Mouse (Mus musculus): ENCODE results near the gene Zbtb20.

The Zbtb20 gene

DNA sequence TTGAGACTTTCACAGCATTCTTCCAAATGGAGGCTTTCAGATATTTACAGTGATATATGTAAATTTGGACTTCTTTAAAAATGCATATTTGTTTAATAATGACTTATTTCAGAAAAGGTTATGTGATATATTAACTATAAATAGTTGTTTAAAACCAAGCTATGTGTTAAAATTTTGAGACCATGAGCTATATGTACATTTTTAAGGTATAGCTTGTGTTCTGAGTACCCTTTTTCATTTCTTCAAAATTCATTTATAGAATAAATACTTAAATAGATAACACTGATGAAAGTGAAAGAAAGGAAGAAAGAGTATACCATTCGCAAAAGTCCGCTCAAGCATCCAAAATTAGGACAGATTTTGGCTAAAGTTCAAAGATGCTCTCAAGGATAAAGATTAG lies 607.1 kb downstream of the Zbtb20 start:
- no peak for DNase-seq (ENCODE audit: low spot score in 2 of 2)

DNA sequence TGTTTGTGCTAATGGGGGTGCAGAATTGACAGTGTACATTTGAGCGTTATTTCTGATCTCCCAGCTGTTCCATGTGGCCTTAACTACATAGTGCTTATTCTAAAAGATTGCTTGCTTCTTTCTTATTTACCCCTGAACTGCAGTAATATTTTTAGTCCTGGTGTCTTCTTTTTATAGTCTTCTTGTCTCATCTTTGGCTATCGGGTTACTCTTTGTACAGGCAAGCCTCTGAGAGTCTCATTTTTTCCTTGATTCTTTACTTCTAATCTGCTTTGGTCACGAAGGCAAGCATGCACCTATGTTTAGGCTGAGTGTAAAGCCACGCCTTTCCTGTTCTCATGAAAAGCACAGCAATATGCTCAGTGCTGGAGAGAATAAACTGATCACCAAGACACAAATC lies 608.7 kb downstream of the Zbtb20 start:
- no peak for DNase-seq (ENCODE audit: low spot score in 2 of 2)

DNA sequence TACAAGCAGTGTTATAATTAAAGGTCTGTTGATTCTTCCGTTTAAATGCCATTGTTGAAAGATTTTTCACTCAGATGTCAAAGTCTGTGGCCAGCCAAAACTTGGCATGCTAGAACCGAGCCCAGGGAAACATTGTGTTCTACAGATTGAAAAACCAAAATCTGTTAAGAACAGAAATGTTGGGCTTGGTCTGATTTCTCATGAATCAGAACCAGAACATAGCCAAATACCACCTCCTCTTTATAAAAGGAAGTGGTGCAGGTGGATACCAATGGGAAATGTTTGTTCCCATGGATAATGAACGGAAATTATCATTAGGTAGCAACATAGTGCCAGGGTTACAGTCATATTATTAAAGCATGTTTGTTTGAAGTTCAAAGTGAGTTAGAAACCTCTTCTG lies 613.7 kb downstream of the Zbtb20 start:
- DNase-seq (ENCODE audit: low spot score in 2 of 2), result no peak

DNA sequence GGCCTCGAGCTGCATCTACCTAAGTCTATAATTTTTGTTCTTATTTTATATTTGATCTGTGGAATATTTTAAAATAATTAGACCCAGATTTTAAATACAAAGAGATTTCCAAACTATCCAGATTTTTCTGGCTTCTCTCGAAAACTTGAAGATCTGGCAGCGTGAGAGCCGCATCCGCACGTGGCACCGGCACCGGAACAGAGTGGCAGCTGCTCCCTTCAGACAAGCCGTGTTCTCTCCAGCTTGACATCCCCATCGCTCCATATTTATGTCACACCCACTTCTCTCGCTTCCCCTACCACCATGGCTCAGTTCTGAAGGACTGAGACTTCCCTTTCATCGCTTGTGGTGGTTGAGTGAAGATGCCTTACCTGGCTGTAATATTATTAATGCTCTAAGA lies 614.3 kb downstream of the Zbtb20 start:
- DNase-seq (ENCODE audit: low spot score in 2 of 2), result no peak

DNA sequence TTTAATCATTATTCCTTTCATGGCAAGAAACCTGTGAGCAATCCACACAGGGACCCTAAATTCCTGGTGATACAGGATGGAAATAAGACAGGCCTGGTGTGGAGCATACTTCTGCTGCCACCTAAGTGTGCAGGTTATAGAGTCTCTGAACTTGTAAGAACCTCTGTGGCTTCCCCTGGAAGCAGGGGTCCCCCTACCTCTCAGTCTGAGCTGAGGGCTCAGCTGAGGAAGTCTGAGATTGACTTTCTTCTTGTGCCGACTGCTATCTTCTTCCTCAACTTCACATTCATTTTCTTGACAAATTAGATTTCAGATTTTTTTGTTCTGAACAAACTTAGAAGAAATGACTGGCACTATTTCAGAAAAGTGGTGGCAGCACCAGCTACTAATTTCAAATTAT lies 617.2 kb downstream of the Zbtb20 start:
- no peak for DNase-seq (ENCODE audit: low spot score in 2 of 2)

DNA sequence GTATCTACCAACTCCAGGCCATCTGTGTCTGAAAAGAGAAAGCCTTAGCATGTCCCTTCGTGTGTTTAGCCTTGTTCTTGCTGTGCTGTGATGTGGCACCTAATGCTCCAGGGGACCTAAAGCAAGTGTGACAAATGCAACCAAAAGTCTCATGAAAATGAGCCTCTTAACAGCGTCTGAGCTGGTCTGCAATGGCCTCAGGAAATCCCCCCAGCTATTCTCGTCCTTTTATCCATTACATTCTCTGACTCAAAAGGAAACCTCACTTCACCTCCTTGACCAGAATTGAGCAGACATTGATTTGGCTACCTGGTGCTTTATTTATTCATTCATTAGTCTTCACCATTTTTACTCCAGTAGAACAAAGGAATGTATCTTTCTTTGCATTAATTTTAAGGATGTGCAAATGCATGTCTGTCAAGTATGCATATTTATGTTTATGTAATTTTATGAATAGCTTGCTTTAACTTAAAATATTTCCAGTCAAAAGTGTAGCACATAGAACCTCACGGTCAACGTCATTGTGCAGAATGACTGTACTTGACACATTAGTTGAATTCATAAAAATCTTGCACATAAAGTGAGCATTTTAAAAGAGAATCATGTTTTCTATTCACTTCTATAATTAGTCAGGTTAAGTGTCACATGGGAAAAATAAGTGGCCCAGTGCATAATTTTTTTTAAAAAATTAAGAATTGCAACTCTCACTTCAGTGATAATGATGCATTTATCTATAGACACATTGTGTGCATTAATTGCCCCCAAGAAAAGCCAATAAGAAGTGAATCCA lies 618.1 kb downstream of the Zbtb20 start:
- DNase-seq (ENCODE audit: low spot score in 2 of 2), result no peak

DNA sequence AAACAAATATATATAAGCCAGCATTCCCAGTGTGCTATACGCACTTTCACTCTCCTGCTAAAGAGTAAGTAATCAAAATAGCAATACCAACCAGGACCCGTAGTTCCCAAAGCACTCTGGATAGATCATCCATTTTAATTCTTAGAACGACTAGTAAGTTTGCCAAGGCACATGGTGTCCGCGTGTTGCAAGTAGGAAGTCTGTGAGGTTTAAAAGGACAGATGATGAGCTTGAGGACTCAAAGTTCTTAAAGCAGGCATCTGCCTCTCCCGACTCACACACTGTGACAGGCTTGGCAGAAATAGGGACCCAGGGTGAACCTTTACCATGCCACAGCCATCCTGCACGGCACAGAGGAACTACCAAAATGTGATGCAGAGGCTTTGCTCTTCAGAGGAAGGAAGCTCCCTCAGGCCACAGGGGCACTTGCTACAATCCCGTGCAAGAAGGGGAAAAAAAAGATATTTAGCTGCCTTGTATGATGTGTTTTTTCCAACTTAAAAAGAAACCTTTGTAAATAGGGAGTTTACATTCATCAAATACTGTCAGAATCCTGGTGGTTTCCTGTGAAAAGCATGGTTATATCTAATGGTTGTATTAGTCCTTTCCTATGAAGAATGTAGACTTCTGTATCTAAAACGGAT lies 619.6 kb downstream of the Zbtb20 start:
- DNase-seq (ENCODE audit: low spot score in 2 of 2), result no peak

DNA sequence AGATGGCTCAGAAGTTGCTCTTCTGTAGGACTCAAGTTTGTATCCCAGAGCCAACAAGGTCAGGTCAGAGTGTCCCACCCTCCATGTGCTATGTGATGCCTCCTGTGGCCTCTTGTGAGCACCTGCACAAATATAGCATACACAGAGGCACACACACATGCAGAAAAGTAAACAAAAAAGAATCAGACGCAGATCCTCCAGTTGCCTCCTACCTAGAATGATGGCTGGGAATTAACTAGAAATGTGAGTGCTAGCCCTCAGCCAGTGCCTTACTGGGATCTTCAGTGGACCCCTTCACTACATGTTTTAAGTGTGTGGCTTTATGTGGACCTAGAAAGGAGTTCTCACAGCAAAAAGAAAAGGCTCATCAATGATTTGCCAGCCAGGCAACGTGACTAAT lies 621.4 kb downstream of the Zbtb20 start:
- no peak for DNase-seq (ENCODE audit: low spot score in 2 of 2)

DNA sequence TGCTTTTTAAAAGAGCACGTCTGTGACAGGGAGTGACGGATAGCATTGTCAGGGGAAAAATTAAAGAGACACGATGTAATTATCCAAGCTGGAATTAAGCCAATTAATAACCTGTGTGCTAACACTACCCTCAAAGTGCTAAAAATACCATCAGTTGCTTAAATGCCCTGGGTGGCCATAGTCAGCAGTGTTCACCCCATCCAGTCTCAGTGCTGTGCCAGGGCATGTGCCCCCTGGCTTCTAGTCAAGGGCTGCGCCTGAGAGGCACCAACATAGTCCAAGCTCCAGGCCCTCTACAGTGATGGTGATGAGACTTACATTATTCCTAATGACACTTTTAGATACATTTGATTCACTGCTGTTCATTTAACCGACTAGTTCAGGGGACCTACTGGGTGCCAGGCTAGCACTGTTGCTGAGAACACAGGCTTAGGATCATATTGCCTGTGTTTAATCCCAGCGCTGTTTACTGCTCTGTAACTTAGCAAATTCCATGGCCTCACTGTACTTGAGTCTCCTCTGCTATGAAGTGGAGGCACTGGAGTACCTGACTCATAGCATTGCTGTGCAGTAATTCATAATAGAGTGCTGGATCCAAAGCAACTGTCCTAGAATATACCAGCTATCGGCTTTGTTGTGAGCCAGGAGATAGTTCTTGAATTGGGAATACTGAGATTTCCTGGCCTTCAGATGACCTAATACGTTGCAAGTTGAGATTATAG lies 624.6 kb downstream of the Zbtb20 start:
- DNase-seq (ENCODE audit: low spot score in 2 of 2), result no peak

DNA sequence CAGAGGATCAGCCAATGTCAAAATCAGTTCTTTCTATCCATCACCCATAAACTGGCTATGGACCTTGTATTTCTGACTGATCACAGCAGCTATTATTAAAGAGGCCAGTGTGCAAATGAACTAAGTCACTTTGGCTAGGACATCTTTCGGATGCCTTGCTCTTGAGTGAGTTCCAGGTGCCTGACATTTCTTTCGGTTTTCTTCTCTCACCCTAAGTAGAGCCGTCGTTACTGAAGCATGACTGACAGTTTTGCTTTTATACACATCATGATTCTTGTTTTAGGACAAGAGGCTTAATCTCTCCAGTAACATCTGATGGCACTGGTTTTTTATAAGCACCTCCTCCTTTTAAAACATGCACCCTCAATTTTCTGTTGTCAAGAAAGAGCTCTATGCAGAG lies 625.6 kb downstream of the Zbtb20 start:
- no peak for DNase-seq (ENCODE audit: low spot score in 2 of 2)

DNA sequence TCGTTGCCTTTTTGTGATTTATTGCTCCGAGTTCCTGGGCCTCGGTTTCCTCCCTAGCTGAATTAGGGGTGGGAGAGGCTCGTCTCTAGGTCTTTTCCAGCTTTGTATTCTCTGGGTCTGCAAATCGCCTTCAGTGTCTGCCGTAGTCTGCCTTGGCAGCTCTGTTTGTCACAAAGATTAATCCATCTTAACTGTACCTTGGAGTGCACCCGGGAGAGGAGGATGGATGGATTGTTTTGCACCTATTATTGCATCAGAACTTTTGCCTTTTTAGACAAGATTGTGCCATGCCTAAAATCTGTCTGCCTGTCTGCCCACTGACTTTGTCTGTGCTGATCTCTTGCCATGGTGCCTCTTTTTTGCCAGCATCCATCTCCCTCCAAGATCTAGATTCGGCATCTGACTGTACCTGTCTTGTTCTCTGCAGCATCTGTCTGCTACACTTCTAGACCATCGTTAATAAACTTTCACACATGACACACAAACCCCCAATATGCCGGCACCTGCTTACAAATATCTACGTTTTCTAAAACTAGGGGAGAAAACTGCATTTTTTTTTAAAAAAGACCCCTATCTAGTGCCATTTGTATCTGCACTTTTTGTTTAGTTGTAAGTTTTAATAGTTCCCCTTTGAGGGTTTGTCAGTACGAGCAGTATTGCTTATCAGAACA lies 626.8 kb downstream of the Zbtb20 start:
- no peak for DNase-seq (ENCODE audit: low spot score in 2 of 2)

DNA sequence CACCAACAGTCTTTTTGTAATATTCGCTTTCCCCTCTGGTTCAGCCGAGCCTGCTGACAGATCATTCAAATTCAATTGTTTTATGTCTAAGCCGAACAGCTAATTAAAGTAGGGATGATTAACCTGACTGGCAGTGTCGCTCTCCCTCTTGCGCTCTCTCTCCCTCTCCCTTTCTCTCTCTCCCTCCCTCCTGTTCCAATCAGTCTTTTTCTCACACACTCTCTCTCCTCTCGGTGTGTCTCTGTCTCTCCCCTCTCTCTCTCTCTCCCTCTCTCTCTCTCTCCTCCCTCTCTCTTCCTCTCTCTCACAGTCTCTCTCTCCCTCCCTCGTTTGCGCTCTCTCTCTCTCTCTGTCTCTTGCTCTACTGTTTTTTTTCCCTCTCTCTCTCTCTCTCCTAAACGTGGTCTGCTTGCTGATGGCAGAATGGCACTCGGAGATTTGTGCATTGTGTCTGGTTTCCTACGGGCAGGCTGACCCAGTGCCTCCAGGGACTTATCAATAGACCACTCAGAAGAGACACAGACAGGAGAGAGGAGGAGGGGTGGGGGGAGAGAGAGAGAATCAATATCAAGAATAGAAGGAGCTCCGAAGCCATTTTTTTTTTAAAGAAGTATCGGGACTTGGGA lies 627.4 kb downstream of the Zbtb20 start:
- peak in 1 of 2 experiments; percentile 28 for DNase-seq (ENCODE audit: low spot score in 2 of 2)

DNA sequence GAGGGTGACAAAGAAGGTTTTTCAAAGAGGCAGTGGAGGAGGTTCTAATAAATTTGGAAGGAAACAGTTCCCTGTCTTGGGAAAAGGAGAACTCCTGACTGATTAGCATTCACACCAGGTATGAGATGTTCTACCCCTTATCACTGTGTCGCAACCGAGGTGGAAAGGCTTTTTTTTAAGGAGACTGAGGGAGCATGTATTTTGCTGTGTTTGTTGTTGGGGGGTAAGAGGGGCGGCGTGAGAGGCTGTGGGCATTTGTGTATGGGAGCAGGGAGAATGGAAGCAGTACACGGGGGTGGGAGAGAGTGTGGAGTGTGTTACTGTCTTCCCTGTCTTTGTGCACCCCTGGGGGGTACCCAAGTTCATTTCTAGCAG lies 627.9 kb downstream of the Zbtb20 start:
- DNase-seq (ENCODE audit: low spot score in 2 of 2), result no peak

DNA sequence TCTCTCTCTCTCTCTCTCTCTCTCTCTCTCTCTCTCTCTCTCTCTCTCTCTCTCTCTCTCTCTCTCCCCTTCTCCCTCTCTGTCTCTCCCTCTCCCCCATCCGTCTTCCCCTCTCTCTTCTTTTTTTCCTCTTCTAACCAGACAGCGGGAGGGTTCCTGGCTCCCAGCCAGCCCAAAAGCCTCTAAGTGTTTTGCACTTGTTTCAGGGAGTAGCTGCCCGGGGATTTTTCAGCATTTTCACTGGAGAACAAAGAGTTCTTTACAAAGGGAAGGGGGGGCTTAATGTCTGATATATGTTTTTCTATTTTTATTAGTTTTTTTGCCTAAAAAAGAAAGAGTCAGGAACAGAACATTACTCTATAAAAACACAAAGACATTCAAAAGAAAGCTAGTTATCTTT lies 628.5 kb downstream of the Zbtb20 start:
- DNase-seq (ENCODE audit: low spot score in 2 of 2), result peak; percentile 59 to 60

DNA sequence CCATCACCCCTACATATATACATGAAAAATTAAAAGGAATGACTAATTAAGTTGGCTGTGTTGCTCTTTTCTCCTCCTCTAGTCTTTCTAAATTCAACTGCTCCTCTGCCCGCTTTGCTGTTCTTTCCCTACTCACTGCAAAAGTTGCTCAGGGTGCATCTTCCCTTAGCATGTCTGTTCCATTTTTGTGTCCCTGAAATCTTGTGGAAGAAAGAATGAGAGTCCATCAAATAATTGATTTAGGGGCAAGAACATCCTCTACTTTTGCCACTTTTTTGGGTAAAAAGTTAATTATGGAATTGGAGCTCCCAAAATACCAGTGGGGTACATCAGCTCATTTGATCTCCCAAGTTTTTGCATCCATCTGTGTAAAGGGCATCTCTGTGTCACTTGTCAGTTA lies 628.9 kb downstream of the Zbtb20 start:
- no peak for DNase-seq (ENCODE audit: low spot score in 2 of 2)

DNA sequence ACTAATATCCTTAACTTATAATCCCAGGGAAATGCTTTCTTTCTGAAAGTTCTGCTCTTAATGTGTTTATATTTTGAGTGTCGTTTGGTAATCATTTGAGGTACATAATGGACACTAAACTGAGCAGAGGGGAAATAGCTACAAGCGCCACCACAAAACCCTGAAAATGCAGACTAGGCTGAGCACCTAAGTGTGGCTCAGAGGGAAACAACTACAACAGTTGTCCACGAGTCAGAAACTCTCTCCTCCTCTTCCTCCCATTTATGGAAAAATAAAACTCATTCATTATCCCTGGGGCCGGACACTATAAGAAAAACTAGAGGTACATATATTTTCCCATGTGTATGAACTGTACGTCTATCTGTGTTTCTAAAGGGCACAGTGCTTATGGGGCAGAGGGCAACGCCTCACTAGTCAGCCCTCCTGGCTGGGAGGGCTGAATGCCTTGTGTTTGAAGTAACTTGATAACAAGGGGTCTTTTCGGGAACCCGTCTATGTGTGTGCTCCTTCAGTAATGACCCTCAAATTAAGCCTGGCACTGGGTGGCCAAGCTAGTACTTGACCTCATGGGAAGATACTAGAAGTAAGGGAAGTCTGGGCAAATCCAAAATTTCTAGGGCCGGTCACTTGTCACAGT lies 629.8 kb downstream of the Zbtb20 start:
- DNase-seq (ENCODE audit: low spot score in 2 of 2), result no peak

DNA sequence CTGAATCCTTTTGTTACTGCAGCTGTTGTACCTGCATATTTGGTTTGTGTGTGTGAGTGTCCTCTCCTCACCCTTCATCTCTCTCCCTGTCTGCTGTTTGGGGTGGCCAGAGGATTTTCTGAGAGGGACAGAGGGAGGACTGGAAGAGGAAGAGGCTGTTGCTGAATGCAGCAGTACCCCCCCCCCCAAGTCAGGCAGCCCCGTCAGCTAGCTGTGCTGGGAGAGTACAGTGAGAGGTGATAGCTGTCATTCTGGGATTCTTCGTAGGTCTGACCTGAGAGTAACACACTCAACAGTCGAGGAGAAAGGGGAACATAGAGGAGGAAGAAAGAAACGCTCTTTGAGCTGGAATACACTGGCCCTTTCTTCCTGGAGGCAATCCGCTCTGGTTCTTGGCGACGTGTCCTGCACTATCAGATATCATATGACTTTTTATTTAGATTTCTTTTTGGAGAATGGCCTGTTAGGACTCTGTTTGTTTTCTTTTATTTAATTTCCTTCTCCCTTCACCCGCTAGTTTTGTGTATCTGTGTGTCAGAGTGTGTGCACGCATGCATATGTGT lies 630.6 kb downstream of the Zbtb20 start:
- DNase-seq (ENCODE audit: low spot score in 2 of 2), result no peak

DNA sequence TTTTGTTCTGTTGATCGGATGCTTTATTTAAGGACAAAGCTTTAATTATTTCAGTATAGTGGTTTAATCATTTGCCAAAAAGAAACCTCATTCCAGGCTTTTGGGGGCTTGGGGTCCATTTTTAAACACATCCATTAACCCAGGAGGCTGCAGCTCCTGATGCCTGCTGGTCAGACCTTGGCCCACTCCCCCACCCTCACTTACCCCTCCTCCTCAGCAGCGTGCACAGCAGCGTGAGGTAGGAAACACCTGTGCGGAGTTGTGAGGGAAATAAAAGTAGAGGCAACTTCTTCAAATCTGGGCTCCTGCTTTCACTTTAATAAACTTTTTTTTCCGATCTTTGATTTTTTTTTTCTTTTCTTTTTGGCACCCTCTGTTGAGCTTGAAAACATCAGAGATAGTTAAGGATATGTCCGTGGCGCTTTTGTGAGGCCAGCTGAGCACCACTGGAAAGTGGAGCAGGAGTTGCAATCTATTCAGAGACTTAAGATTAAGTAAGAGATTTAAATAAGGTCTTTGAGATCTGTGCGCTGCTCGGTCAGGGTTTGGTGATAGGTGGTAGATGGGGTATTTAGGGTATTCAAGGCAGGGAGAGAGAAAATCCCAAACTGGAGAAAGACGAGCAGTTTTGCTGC lies 631.2 kb downstream of the Zbtb20 start:
- DNase-seq (ENCODE audit: low spot score in 2 of 2), result no peak

DNA sequence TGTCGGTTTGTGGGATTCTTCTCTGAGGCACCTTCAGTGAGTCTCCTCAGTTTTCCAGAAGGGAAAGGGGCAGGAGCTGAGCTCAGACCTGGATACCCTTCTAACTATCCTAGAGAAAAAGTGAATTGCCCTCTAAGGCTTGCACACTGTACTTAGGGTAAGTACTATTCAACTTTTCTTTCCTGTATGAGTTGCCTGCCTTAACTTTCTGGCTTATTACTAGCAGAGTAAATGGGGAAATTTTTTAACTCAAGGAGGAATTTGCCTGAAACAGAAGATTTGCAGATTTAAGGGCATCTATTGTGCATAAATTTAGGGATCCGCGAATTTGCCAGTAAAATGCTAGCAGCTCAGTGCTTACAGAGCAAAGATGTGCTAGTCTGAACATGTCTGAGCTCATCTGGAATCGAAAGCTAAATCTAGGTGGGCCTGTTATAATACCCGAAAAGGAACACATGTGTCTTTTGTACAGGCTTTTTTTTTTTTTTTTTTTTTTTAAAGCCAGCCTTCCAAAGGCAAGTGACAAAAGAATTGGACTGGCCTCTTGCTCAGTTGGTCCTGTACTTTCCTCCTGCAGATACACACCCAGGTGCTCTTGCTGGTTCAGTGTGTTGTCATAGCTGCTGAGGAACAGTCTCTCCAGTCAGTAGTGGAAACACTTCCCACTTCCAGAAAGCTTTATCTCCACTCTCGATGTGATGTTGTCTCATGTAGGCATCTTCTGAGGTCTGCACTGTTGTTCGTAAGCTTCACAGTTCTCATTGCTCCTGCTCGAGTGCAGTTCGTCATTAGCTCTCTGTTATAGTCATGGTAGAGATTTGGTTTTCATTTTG lies 632.7 kb downstream of the Zbtb20 start:
- no peak for DNase-seq (ENCODE audit: low spot score in 2 of 2)

DNA sequence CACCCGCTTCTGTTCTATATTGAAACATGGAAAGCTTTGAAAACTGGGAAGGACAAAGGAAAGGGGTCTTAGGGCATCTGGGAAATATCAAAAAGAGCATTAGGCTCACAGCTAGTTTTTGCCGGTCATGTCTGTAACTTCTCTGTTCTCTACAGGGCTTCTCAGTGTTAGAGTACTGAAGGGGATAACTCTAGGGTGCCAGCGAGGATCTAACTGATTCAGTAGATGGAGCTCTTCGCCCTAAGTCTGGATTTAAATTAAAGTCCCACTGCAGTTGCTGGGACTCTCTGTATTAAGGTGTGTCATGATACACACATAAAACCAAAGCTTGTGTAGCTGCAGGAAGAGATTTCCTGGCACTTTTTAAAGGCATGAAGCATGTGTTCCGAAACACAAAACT lies 634.8 kb downstream of the Zbtb20 start:
- DNase-seq (ENCODE audit: low spot score in 2 of 2), result no peak
